Mouse (Mus musculus) small intestine, adult 2 months (tissue): ENCODE data around the gene Cat.

Experiments
- CTCF ChIP-seq: fragments of 200-500 bp; IDR thresholded peaks from 2 replicates; pipeline ENCODE4 v1.5.1; 2012; ENCODE audit warnings: low read depth, mild to moderate bottlenecking, control low read depth, inconsistent platforms, low read length, moderate library complexity, mixed read lengths; ENCODE audit not compliant: insufficient replicate concordance, insufficient read length; ENCODE audit errors: extremely low read depth
- POLR2A ChIP-seq: fragments of 200-500 bp; IDR thresholded peaks from 2 replicates; pipeline ENCODE4 v1.6.1; 2012; ENCODE audit warnings: low read depth, mild to moderate bottlenecking, control low read depth, inconsistent platforms, low read length, moderate library complexity

GRCm38 (mm10) chr2:103455748-103456147 lies 29.2 kb downstream of the Cat start:
- no peak for TF ChIP-seq CTCF
- no peak for TF ChIP-seq POLR2A
